Mouse (Mus musculus): Measurements from ENCODE around the gene Ccdc121. TPM values are rescaled to one million over a fixed set of nuclear protein-coding genes. Genes with fewer than 3 reads are reported as not detected.
"Not testable (repeated sequence)": the region's sequence is repeated elsewhere in the genome, so short reads cannot be mapped to it uniquely, and the experiment has no call there.

Ccdc121 gene
- polyA plus RNA-seq, 1 experiment from 2014 or later = 0.14 TPM

- Histone ChIP-seq H3K27ac (no peak overlapping the region), H3K4me1 (replicated peaks; ENCODE audit: insufficient read depth, low read length) (no peaks in the 10 kb centered on the region), H3K4me3 (replicated peaks; ENCODE audit: low read depth, low read length) (no peak overlapping the region), H3K4me2 (ENCODE audit: low read length) (no peak overlapping the region), H3K27me3 (ENCODE audit: insufficient read depth, low read length) (no peaks in the 10 kb centered on the region), H3K9me3 (replicated peaks; ENCODE audit: low read length) (no peaks in the 10 kb centered on the region), H3K36me3 (ENCODE audit: insufficient read depth, low read length) (no peaks in the 10 kb centered on the region), H3K9ac (ENCODE audit: low read depth, low read length) (no peak overlapping the region)
- ATAC-seq (replicated peaks; ENCODE audit: low FRiP score, low read depth) (no peak), DNase-seq (ENCODE audit: low spot score) (no peak)
- 82% methylated on average over 9 of the region's 9 CpGs for WGBS
- TF ChIP-seq CTCF (IDR thresholded peaks at IDR 0.05; ENCODE audit: low read depth) = no peak
Measured at GRCm38 (mm10) chr1:181518046-181518445, 6.8 kb upstream of the Ccdc121 start.

DNA sequence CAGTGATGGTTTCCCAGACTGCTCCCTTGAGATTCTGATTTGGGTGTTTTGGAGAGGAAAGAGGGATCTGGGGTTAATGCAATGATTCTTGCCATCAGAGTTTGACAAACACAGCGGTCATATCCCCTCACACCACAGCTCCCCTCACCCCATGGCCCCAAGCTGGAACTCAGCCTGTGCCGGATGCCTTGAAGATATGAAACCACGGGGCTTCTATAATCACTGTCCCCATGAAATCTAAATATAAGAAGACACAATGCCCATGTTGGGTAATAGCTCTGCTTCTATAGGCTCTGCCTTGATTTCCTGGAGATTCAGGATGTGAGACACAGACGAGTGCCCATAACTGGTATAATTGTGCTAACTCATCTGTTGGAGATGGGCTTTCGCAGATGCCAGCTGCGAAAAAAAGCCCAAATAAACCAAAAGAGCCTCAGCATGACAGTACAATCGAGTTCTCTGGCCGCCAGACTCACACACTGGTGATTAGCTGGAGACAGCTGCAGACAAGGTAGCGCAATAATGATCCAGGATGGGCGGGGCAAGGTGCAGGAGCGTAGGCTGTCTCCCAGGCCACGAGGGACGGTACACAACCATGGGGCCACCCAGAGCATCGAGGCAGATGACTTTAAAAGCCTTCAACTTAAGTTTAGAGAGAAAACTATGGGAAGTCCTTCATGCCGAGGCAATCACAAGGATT is 1.3 kb upstream of the Ccdc121 start:
- WGBS = 82% methylated on average over 15 of the region's 15 CpGs
- H3K27me3 ChIP-seq (ENCODE audit: insufficient read depth, low read length) = no peaks in the 10 kb centered on the region
- H3K4me3 ChIP-seq (replicated peaks; ENCODE audit: low read depth, low read length) = no peak overlapping the region
- DNase-seq (ENCODE audit: low spot score) (no peak), ATAC-seq (replicated peaks; ENCODE audit: low FRiP score, low read depth) (no peak)
- H3K9ac ChIP-seq (ENCODE audit: low read depth, low read length) = no peak overlapping the region
- H3K36me3 ChIP-seq (ENCODE audit: insufficient read depth, low read length) = no peaks in the 10 kb centered on the region
- no peak for TF ChIP-seq CTCF (IDR thresholded peaks at IDR 0.05; ENCODE audit: low read depth)
- H3K4me1 ChIP-seq (replicated peaks; ENCODE audit: insufficient read depth, low read length) = no peaks in the 10 kb centered on the region
- H3K27ac ChIP-seq = no peak overlapping the region
- H3K9me3 ChIP-seq (replicated peaks; ENCODE audit: low read length) = no peaks in the 10 kb centered on the region
- H3K4me2 ChIP-seq (ENCODE audit: low read length) = no peak overlapping the region

GRCm38 (mm10) chr1:181510855-181511254 is 396 bp downstream of the Ccdc121 start:
- H3K36me3 ChIP-seq (ENCODE audit: insufficient read depth, low read length) = not testable (repeated sequence)
- 75% methylated on average over 11 of the region's 11 CpGs for WGBS

GRCm38 (mm10) chr1:181505367-181505766 is 5.9 kb downstream of the Ccdc121 start:
- Histone ChIP-seq H3K27ac (no peak overlapping the region), H3K4me1 (replicated peaks; ENCODE audit: insufficient read depth, low read length) (no peaks in the 10 kb centered on the region), H3K9me3 (replicated peaks; ENCODE audit: low read length) (no peaks in the 10 kb centered on the region), H3K36me3 (ENCODE audit: insufficient read depth, low read length) (no peaks in the 10 kb centered on the region), H3K27me3 (ENCODE audit: insufficient read depth, low read length) (no peaks in the 10 kb centered on the region), H3K9ac (ENCODE audit: low read depth, low read length) (no peak overlapping the region), H3K4me2 (ENCODE audit: low read length) (no peak overlapping the region; the same call in 1 of the 2 replicates), H3K4me3 (replicated peaks; ENCODE audit: low read depth, low read length) (no peak overlapping the region)
- ATAC-seq (replicated peaks; ENCODE audit: low FRiP score, low read depth) (no peak), DNase-seq (ENCODE audit: low spot score) (peak; percentile 21)
- TF ChIP-seq CTCF (IDR thresholded peaks at IDR 0.05; ENCODE audit: low read depth) = no peak
- 23% methylated on average over 8 of the region's 8 CpGs for WGBS

More at GRCm38 (mm10) chr1:181510855-181511254, 396 bp downstream of the Ccdc121 start:
- ATAC-seq (replicated peaks; ENCODE audit: low FRiP score, low read depth); H3K27ac ChIP-seq; H3K9me3 ChIP-seq (replicated peaks; ENCODE audit: low read length); H3K4me2 ChIP-seq (ENCODE audit: low read length); H3K9ac ChIP-seq (ENCODE audit: low read depth, low read length); DNase-seq (ENCODE audit: low spot score); H3K4me1 ChIP-seq (replicated peaks; ENCODE audit: insufficient read depth, low read length); H3K27me3 ChIP-seq (ENCODE audit: insufficient read depth, low read length); H3K4me3 ChIP-seq (replicated peaks; ENCODE audit: low read depth, low read length): not testable (repeated sequence)

DNA sequence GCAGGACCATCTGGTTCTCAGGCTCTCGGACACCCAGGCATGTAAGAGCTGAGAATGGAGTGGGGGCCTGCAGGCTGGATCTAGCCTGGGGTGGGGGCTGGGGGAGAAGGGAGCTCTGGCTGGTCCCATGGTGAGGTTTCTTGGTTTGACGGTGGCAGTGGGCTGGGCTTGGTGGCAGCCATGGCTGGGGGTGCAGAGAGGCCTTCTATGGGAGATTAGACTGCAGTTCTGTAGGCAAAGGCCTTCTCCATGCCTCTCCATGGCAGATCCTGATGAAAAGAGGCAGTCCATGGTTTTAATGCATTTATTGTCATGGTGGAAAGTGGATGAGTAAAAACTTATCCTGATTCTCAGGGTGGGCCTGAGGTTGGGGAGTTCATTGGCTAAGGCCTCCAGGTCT is 7.8 kb downstream of the Ccdc121 start:
- no peak for TF ChIP-seq CTCF (IDR thresholded peaks at IDR 0.05; ENCODE audit: low read depth)
- Histone ChIP-seq H3K4me2 (ENCODE audit: low read length) (no peak overlapping the region), H3K9me3 (replicated peaks; ENCODE audit: low read length) (no peaks in the 10 kb centered on the region), H3K9ac (ENCODE audit: low read depth, low read length) (no peak overlapping the region), H3K27ac (no peak overlapping the region), H3K36me3 (ENCODE audit: insufficient read depth, low read length) (no peaks in the 10 kb centered on the region), H3K4me1 (replicated peaks; ENCODE audit: insufficient read depth, low read length) (no peaks in the 10 kb centered on the region), H3K27me3 (ENCODE audit: insufficient read depth, low read length) (no peaks in the 10 kb centered on the region), H3K4me3 (replicated peaks; ENCODE audit: low read depth, low read length) (no peak overlapping the region)
- DNase-seq (ENCODE audit: low spot score) (no peak), ATAC-seq (replicated peaks; ENCODE audit: low FRiP score, low read depth) (no peak)
- WGBS = 91% methylated on average over 2 of the region's 2 CpGs

GRCm38 (mm10) chr1:181484696-181485095 is 26.6 kb downstream of the Ccdc121 start:
- Histone ChIP-seq H3K27me3 (ENCODE audit: insufficient read depth, low read length) (no peaks in the 10 kb centered on the region), H3K4me2 (ENCODE audit: low read length) (no peak overlapping the region), H3K36me3 (ENCODE audit: insufficient read depth, low read length) (no peaks in the 10 kb centered on the region), H3K9ac (ENCODE audit: low read depth, low read length) (no peak overlapping the region), H3K4me3 (replicated peaks; ENCODE audit: low read depth, low read length) (no peak overlapping the region), H3K9me3 (replicated peaks; ENCODE audit: low read length) (no peaks in the 10 kb centered on the region), H3K27ac (no peak overlapping the region), H3K4me1 (replicated peaks; ENCODE audit: insufficient read depth, low read length) (0 out of 2 replicates have a peak, but pooled peaks cover 3% of the 10 kb centered on the region)
- 61% methylated on average over 5 of the region's 5 CpGs for WGBS
- DNase-seq (ENCODE audit: low spot score) = no peak
- no peak for ATAC-seq (replicated peaks; ENCODE audit: low FRiP score, low read depth)
- TF ChIP-seq CTCF (IDR thresholded peaks at IDR 0.05; ENCODE audit: low read depth) = no peak

DNA sequence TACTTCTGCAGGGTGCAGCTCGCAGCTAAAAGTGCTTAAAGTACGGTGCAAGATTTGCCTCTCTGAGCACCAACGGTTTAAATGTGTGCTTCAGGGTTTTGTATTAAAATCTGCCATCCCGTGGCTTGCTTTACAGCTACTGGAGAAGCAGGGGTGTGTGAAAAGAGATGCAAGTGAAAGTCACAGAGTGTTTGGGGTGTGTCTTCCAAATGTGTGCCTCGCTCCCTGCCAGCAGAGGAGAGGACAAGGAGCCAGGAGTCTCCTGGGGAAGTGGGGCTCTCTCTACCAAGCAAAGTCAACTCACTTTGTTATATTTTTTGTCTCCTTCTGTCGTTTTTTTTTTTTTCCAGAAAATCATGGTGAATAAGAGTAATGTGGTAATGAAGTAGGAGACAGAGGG is 34.7 kb downstream of the Ccdc121 start:
- DNase-seq (ENCODE audit: low spot score) (no peak), ATAC-seq (replicated peaks; ENCODE audit: low FRiP score, low read depth) (no peak)
- Histone ChIP-seq H3K9ac (ENCODE audit: low read depth, low read length) (no peak overlapping the region), H3K9me3 (replicated peaks; ENCODE audit: low read length) (no peaks in the 10 kb centered on the region), H3K4me1 (replicated peaks; ENCODE audit: insufficient read depth, low read length) (no peaks in the 10 kb centered on the region), H3K27me3 (ENCODE audit: insufficient read depth, low read length) (no peaks in the 10 kb centered on the region), H3K4me2 (ENCODE audit: low read length) (no peak overlapping the region), H3K36me3 (ENCODE audit: insufficient read depth, low read length) (no peaks in the 10 kb centered on the region), H3K27ac (no peak overlapping the region), H3K4me3 (replicated peaks; ENCODE audit: low read depth, low read length) (no peak overlapping the region)
- TF ChIP-seq CTCF (IDR thresholded peaks at IDR 0.05; ENCODE audit: low read depth) = no peak
- WGBS = 72% methylated on average over 6 of the region's 6 CpGs
